Mouse (Mus musculus) neural tube, embryonic 14.5 days (tissue): ENCODE results near the gene Stfa3. TPM values are rescaled to one million over a fixed set of nuclear protein-coding genes. Genes with fewer than 3 reads are reported as not detected.
"Not testable (repeated sequence)": the region's sequence is repeated elsewhere in the genome, so short reads cannot be mapped to it uniquely, and the experiment has no call there.

Experiments used
- ATAC-seq: fragments of 200-750 bp; cut with Nextera tagmentation; 2 replicates; pipeline ENCODE4 v1.8.0; 2017; ENCODE audit warnings: low read depth, mild to moderate bottlenecking, moderate TSS enrichment, moderate library complexity
- H3K27ac ChIP-seq: fragments of 300-500 bp; sonication (generic); 2 replicates; pipeline ENCODE4 v1.5.1; 2014; ENCODE audit warnings: low read depth, mild to moderate bottlenecking, control low read depth, low read length, moderate library complexity, mixed read lengths
- H3K27me3 ChIP-seq: fragments of 300-500 bp; sonication (generic); 2 replicates; pipeline ENCODE4 v1.6.1; 2014; ENCODE audit warnings: low read length; ENCODE audit not compliant: control insufficient read depth, insufficient read depth
- H3K36me3 ChIP-seq: fragments of 300-500 bp; sonication (generic); 2 replicates; pipeline ENCODE4 v1.6.1; 2014; ENCODE audit warnings: low read length, mixed read lengths; ENCODE audit not compliant: control insufficient read depth, insufficient read depth
- H3K4me1 ChIP-seq: fragments of 300-500 bp; sonication (generic); 2 replicates; pipeline ENCODE4 v1.6.1; 2014; ENCODE audit warnings: low read length; ENCODE audit not compliant: control insufficient read depth, insufficient read depth
- H3K4me2 ChIP-seq: fragments of 300-500 bp; sonication (generic); 2 replicates; pipeline ENCODE4 v1.6.1; 2014; ENCODE audit warnings: mild to moderate bottlenecking, low read depth, low read length, control low read depth
- H3K4me3 ChIP-seq: fragments of 300-500 bp; sonication (generic); 2 replicates; pipeline ENCODE4 v1.5.1; 2014; ENCODE audit warnings: low read depth, low read length, control low read depth, mixed read lengths
- H3K9ac ChIP-seq: fragments of 300-500 bp; sonication (generic); replicated peaks from 2 replicates; pipeline ENCODE4 v1.6.1; 2014; ENCODE audit warnings: low read depth, mild to moderate bottlenecking, control low read depth, low read length, mixed read lengths
- H3K9me3 ChIP-seq: fragments of 300-500 bp; sonication (generic); 2 replicates; pipeline ENCODE4 v1.6.1; 2016; ENCODE audit warnings: low read length; ENCODE audit not compliant: control insufficient read depth
- WGBS: fragments of 180-500 bp; shearing (Covaris S2); extraction: QIAGEN DNeasy Blood & Tissue Kit; methylation state at CpG from one replicate; pipeline ENCODE4 v1.1.7; 2014; 5-methylcytosine and 5-hydroxymethylcytosine counted together
- polyA plus RNA-seq: library from polyadenylated mRNA; unstranded; fragments of >200 nt; fragmentation: Nextera tagmentation; extraction: Ambion mirVana; gene quantifications from 2 replicates; pipeline ENCODE4 v1.2.1, GENCODE M21; 2014

Stfa3 gene
- polyA plus RNA-seq, 1 experiment from 2014 or later = not detected

GRCm38 (mm10) chr16:36469367-36469766, 14.2 kb upstream of the Stfa3 start:
- Histone ChIP-seq H3K36me3 (no peaks in the 10 kb centered on the region), H3K9me3 (no peaks in the 10 kb centered on the region), H3K4me1 (no peaks in the 10 kb centered on the region), H3K9ac (no peak overlapping the region), H3K4me3 (no peak overlapping the region), H3K27ac (no peak overlapping the region), H3K4me2 (no peak overlapping the region), H3K27me3 (no peaks in the 10 kb centered on the region)
- no peak for ATAC-seq
- WGBS = 91% methylated on average over 9 of the region's 9 CpGs

GRCm38 (mm10) chr16:36468862-36469261, 13.7 kb upstream of the Stfa3 start:
- H3K4me3 ChIP-seq = no peak overlapping the region
- H3K27ac ChIP-seq = no peak overlapping the region
- no peak overlapping the region for H3K4me2 ChIP-seq
- 70% methylated on average over 4 of the region's 4 CpGs for WGBS
- H3K27me3 ChIP-seq = no peaks in the 10 kb centered on the region
- no peaks in the 10 kb centered on the region for H3K4me1 ChIP-seq
- no peak overlapping the region for H3K9ac ChIP-seq
- ATAC-seq = no peak
- H3K9me3 ChIP-seq = no peaks in the 10 kb centered on the region
- no peaks in the 10 kb centered on the region for H3K36me3 ChIP-seq

GRCm38 (mm10) chr16:36467936-36468335, 12.7 kb upstream of the Stfa3 start:
- no peak for ATAC-seq
- Histone ChIP-seq H3K27ac (no peak overlapping the region), H3K9me3 (no peaks in the 10 kb centered on the region), H3K4me3 (no peak overlapping the region), H3K9ac (no peak overlapping the region), H3K4me2 (no peak overlapping the region), H3K27me3 (no peaks in the 10 kb centered on the region), H3K4me1 (no peaks in the 10 kb centered on the region), H3K36me3 (no peaks in the 10 kb centered on the region)
- WGBS = 89% methylated on average over 2 of the region's 2 CpGs

GRCm38 (mm10) chr16:36465436-36465835, 10.2 kb upstream of the Stfa3 start:
- no peaks in the 10 kb centered on the region for H3K4me1 ChIP-seq
- 89% methylated on average over 3 of the region's 3 CpGs for WGBS
- H3K4me2 ChIP-seq = no peak overlapping the region
- no peak overlapping the region for H3K27ac ChIP-seq
- no peak overlapping the region for H3K4me3 ChIP-seq
- no peak overlapping the region for H3K9ac ChIP-seq
- H3K36me3 ChIP-seq = no peaks in the 10 kb centered on the region
- no peak for ATAC-seq
- no peaks in the 10 kb centered on the region for H3K9me3 ChIP-seq
- no peaks in the 10 kb centered on the region for H3K27me3 ChIP-seq

GRCm38 (mm10) chr16:36464076-36464475, 8.9 kb upstream of the Stfa3 start:
- H3K4me2 ChIP-seq = no peak overlapping the region
- H3K4me3 ChIP-seq = no peak overlapping the region
- H3K9me3 ChIP-seq = no peaks in the 10 kb centered on the region
- H3K4me1 ChIP-seq = no peaks in the 10 kb centered on the region
- H3K27me3 ChIP-seq = no peaks in the 10 kb centered on the region
- ATAC-seq = no peak
- H3K9ac ChIP-seq = no peak overlapping the region
- WGBS = 88% methylated on average over 4 of the region's 4 CpGs
- no peaks in the 10 kb centered on the region for H3K36me3 ChIP-seq
- H3K27ac ChIP-seq = no peak overlapping the region

GRCm38 (mm10) chr16:36460426-36460825, 5.2 kb upstream of the Stfa3 start:
- H3K4me1 ChIP-seq = no peaks in the 10 kb centered on the region
- WGBS = 20% methylated on average over 2 of the region's 2 CpGs
- H3K9me3 ChIP-seq = no peaks in the 10 kb centered on the region
- no peaks in the 10 kb centered on the region for H3K36me3 ChIP-seq
- ATAC-seq = no peak
- no peak overlapping the region for H3K9ac ChIP-seq
- H3K4me3 ChIP-seq = no peak overlapping the region
- H3K27ac ChIP-seq = no peak overlapping the region
- H3K27me3 ChIP-seq = no peaks in the 10 kb centered on the region
- no peak overlapping the region for H3K4me2 ChIP-seq

GRCm38 (mm10) chr16:36420979-36421378, 34.2 kb downstream of the Stfa3 start:
- H3K27me3 ChIP-seq, H3K36me3 ChIP-seq, H3K9me3 ChIP-seq, H3K4me1 ChIP-seq, ATAC-seq, H3K27ac ChIP-seq, H3K4me3 ChIP-seq, H3K9ac ChIP-seq, H3K4me2 ChIP-seq: not testable (repeated sequence)
- 95% methylated on average over 1 of the region's 1 CpGs for WGBS

- Histone ChIP-seq H3K9me3 (no peaks in the 10 kb centered on the region), H3K27ac (no peak within 1 kb of the TSS), H3K4me2 (no peak within 1 kb of the TSS), H3K4me1 (no peaks in the 10 kb centered on the region), H3K4me3 (no peak within 1 kb of the TSS), H3K9ac (no peak within 1 kb of the TSS), H3K27me3 (no peaks in the 10 kb centered on the region), H3K36me3 (no peaks in the 10 kb centered on the region)
- no peak for ATAC-seq
These were observed 46.8 kb downstream of the Stfa3 start, which contains the start of gene Stfa2 for GRCm38 (mm10) chr16:36408357-36408756. Gene Stfa2, minus strand, starts transcription at chr16:36408457.
